Mouse (Mus musculus) thymus, postnatal 14 days (tissue): ENCODE data around the gene Edn2.

Experiments
- DNase-seq: peaks from one replicate; pipeline ENCODE4 v3.0.0; 2021

Gene Edn2

GRCm38 (mm10) chr4:120206471-120206891, 45.5 kb downstream of the Edn2 start:
- no peak for DNase-seq

- no peak for DNase-seq
Measured at GRCm38 (mm10) chr4:120212080-120212479, 51.1 kb downstream of the Edn2 start.

GRCm38 (mm10) chr4:120212812-120213211, 51.8 kb downstream of the Edn2 start:
- no peak for DNase-seq

DNA sequence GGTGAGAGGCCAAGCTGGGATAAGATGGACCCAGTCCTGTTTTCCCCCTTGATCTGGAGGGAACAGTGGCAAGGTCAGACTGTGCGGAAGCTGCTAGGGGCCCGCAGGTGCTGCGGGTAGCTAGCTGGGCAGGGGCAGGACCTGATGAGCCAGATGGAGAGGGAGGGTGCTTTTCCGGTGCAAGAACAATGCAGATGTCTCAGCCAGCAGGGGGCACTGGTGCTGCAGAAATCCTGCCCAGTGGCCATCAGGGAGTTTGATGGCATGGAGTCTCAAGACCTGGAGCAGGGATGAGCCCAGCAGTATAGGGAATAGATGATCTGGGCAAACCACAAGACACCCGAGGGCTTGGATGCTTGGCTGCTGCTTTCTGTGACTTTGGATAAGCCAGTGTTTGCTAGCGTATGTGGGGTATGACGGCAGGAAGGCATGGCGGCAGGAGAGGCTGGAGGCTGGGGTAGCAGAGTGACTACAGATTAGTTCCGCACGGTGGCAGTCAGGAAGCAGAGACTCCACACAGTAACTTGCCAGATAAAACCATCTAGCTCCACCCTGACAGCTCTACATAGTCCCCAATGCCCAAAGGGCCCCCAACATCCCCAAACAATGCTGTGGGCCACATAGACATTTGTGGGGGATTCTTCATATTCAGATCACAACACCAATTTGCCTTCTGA, 55.0 kb downstream of the Edn2 start:
- DNase-seq = peak; percentile 16

GRCm38 (mm10) chr4:120216883-120217282, 55.9 kb downstream of the Edn2 start:
- no peak for DNase-seq
